19 mouse cellular contexts compared by ENCODE assay signal in the genomic region with DNA sequence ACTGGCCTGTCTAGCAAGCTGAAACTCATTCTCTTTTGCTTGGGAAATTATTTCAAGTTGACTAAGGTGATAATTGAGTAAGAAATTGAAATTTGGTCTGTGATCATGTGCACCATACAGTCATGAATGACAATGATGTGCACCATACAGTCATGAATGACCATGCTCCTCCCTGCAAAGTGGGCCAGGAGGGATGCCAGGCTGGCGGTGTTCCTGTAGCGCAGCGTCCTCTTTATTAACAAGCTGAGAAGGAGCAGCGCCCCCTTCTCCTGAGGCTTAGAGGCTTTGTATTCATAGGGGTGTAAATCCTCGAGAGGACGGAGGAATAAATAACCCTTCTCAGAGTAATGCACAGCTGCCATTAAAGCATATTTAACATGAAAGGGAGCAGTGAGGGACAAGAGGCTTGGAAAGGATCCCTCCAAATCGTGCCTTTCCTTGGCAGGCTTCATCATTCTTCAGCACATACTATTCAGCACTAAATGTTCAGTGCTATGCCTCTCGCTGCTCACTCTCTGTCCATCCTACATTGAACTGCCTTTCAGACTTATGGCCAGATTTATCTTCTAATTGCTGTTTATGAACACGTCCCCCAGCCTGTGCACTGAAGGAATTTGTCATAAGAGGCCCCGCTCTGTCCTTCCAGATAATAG.
DNase-seq lines count a peak whose midpoint lies in the region; ATAC-seq lines count a peak whose summit lies in the region.
"Had no signal": no experiment of that assay in that cellular context is flagged by ENCODE, and none has a peak within 500 bp of the region (broad histone marks: within the 10 kb centered on the region; RNA-seq: fewer than 3 reads in every experiment).

No protein-coding gene starts in this region.

- H3K9ac ChIP-seq in forebrain, embryonic 13.5 days: no peak overlapping the region
- no peak overlapping the region for H3K9ac ChIP-seq in midbrain, embryonic 15.5 days
- H3K9ac ChIP-seq: intestine, embryonic 15.5 days; kidney, embryonic 15.5 days; limb, embryonic 12.5 days; liver, embryonic 14.5 days had no signal

- H3K4me2 ChIP-seq in forebrain, embryonic 13.5 days: 0 out of 2 replicates have a peak overlapping the region, but pooled peaks have one; percentile 1
- H3K4me2 ChIP-seq in midbrain, embryonic 15.5 days: no peak overlapping the region
- H3K4me2 ChIP-seq: heart, embryonic 11.5 days; intestine, embryonic 15.5 days; kidney, embryonic 15.5 days; limb, embryonic 12.5 days had no signal

- H3K36me3 ChIP-seq in forebrain, embryonic 13.5 days (ENCODE audit: poor library complexity, severe bottlenecking): no peaks in the 10 kb centered on the region
- H3K36me3 ChIP-seq in midbrain, embryonic 15.5 days (replicated peaks): no peaks in the 10 kb centered on the region
- H3K36me3 ChIP-seq: intestine, embryonic 15.5 days; kidney, embryonic 15.5 days; limb, embryonic 12.5 days had no signal

- H3K4me1 ChIP-seq in forebrain, embryonic 13.5 days: peaks cover 26% of the 10 kb centered on the region
- H3K4me1 ChIP-seq in midbrain, embryonic 15.5 days: peaks cover 6% of the 10 kb centered on the region; the same call in 1 of the 2 replicates
- H3K4me1 ChIP-seq: intestine, embryonic 15.5 days; kidney, embryonic 15.5 days; limb, embryonic 12.5 days had no signal

- H3K27me3 ChIP-seq in forebrain, embryonic 13.5 days: no peaks in the 10 kb centered on the region
- H3K27me3 ChIP-seq in midbrain, embryonic 15.5 days (replicated peaks): no peaks in the 10 kb centered on the region
- H3K27me3 ChIP-seq: intestine, embryonic 15.5 days; kidney, embryonic 15.5 days; limb, embryonic 12.5 days had no signal

- no peak overlapping the region for H3K4me3 ChIP-seq in forebrain, embryonic 13.5 days
- H3K4me3 ChIP-seq in midbrain, embryonic 15.5 days: no peak overlapping the region
- H3K4me3 ChIP-seq: intestine, embryonic 15.5 days; kidney, embryonic 15.5 days; limb, embryonic 12.5 days; myocyte had no signal

- intact Hi-C loops in left cerebral cortex, postnatal 4 days (cut with DNase I): no loop called here
- intact Hi-C loops in left cerebral cortex, postnatal 10 days (cut with DNase I): no loop called here

- peak overlapping the region; percentile 37; the same call in 1 of the 2 replicates for H3K27ac ChIP-seq in forebrain, embryonic 13.5 days
- 0 out of 2 replicates have a peak overlapping the region, but pooled peaks have one; percentile 5 for H3K27ac ChIP-seq in midbrain, embryonic 15.5 days
- H3K27ac ChIP-seq: intestine, embryonic 15.5 days; kidney, embryonic 15.5 days; limb, embryonic 12.5 days; liver, embryonic 14.5 days; stomach, postnatal 0 days had no signal

- ATAC-seq in frontal cortex, adult (ENCODE audit: low TSS enrichment): peak; percentile 63
- ATAC-seq in forebrain, embryonic 13.5 days: peak; percentile 87
- peak; percentile 56; the same call in 1 of the 2 replicates for ATAC-seq in midbrain, embryonic 15.5 days (replicated peaks)
- ATAC-seq: intestine, embryonic 15.5 days had no signal

- WGBS in forebrain, embryonic 13.5 days: 31% methylated on average over 10 of the region's 10 CpGs
- 44% methylated on average over 10 of the region's 10 CpGs for WGBS in midbrain, embryonic 15.5 days

- no peaks in the 10 kb centered on the region for H3K9me3 ChIP-seq in forebrain, embryonic 13.5 days (replicated peaks)
- no peaks in the 10 kb centered on the region for H3K9me3 ChIP-seq in midbrain, embryonic 15.5 days
- H3K9me3 ChIP-seq: intestine, embryonic 15.5 days; kidney, embryonic 15.5 days; limb, embryonic 12.5 days had no signal

- no peak for DNase-seq in frontal cortex, adult 2 months (ENCODE audit: extremely low spot score in 1 of 2, low spot score in 1 of 2)
- DNase-seq in left cerebral cortex, postnatal 4 days: peak; percentile 11
- no peak for DNase-seq in left cerebral cortex, postnatal 10 days (ENCODE audit: extremely low spot score in 1 of 2, low spot score in 2 of 2)
- DNase-seq in adrenal gland, postnatal 10 days: no peak
- DNase-seq in c-Kit-positive CD71-positive TER-119-positive erythroid progenitor cells, embryonic 14.5 days (ENCODE audit: low spot score): no peak
- DNase-seq: adrenal gland, postnatal 36 days; cerebellum, adult 9-11 months; gastrocnemius, postnatal 14 days; thymus, postnatal 14 days had no signal
